Mouse (Mus musculus) liver, postnatal 0 days (tissue): ENCODE results near the gene Tmem163. TPM values are rescaled to one million over a fixed set of nuclear protein-coding genes. Genes with fewer than 3 reads are reported as not detected.
A peak's percentile ranks its signal among the peaks of the same experiment; 100 is the strongest.

Experiments
- ATAC-seq: fragments of 200-750 bp; cut with Nextera tagmentation; 2 replicates; pipeline ENCODE4 v1.8.0; 2017; ENCODE audit warnings: mild to moderate bottlenecking, moderate library complexity
- DNase-seq: peaks from one replicate; pipeline ENCODE4 v3.0.0-alpha.2; 2016
- H3K27ac ChIP-seq: fragments of 300-500 bp; sonication (generic); 2 replicates; pipeline ENCODE4 v1.5.1; 2014; ENCODE audit warnings: antibody characterized with exemption, moderate library complexity, mild to moderate bottlenecking, low read depth
- H3K27me3 ChIP-seq: fragments of 300-500 bp; sonication (generic); 2 replicates; pipeline ENCODE4 v1.6.1; 2014; ENCODE audit warnings: low read length, control low read depth, mixed read lengths; ENCODE audit not compliant: insufficient read depth
- H3K36me3 ChIP-seq: fragments of 300-500 bp; sonication (generic); replicated peaks from 2 replicates; pipeline ENCODE4 v1.6.1; 2014; ENCODE audit warnings: mild to moderate bottlenecking, control low read depth, low read length, moderate library complexity, mixed read lengths; ENCODE audit not compliant: insufficient read depth
- H3K4me1 ChIP-seq: fragments of 300-500 bp; sonication (generic); 2 replicates; pipeline ENCODE4 v1.6.1; 2014; ENCODE audit warnings: antibody characterized with exemption, mild to moderate bottlenecking, control low read depth; ENCODE audit not compliant: insufficient read depth
- H3K4me2 ChIP-seq: fragments of 300-500 bp; sonication (generic); 2 replicates; pipeline ENCODE4 v1.6.1; 2014; ENCODE audit warnings: low read depth, mild to moderate bottlenecking, low read length, moderate library complexity, mixed read lengths
- H3K4me3 ChIP-seq: fragments of 300-500 bp; sonication (generic); 2 replicates; pipeline ENCODE4 v1.5.1; 2014; ENCODE audit warnings: low read depth, low read length
- H3K9ac ChIP-seq: fragments of 300-500 bp; sonication (generic); replicated peaks from 2 replicates; pipeline ENCODE4 v1.6.1; 2014; ENCODE audit warnings: mild to moderate bottlenecking, moderate library complexity
- H3K9me3 ChIP-seq: fragments of 300-500 bp; sonication (generic); 2 replicates; pipeline ENCODE4 v1.6.1; 2016; ENCODE audit warnings: mild to moderate bottlenecking, control low read depth, low read length, mixed read lengths
- CTCF ChIP-seq: sonication (generic); IDR thresholded peaks from 2 replicates; pipeline ENCODE4 v1.5.1; 2016; ENCODE audit warnings: antibody characterized with exemption, low read depth
- EP300 ChIP-seq: IDR thresholded peaks from 2 replicates; pipeline ENCODE4 v1.6.1; 2016; ENCODE audit warnings: antibody characterized with exemption, low read depth, mild to moderate bottlenecking
- WGBS: fragments of 180-500 bp; shearing (Covaris S2); extraction: QIAGEN DNeasy Blood & Tissue Kit; methylation state at CpG from one replicate; pipeline ENCODE4 v1.1.7; 2014; ENCODE audit not compliant: insufficient replicate concordance; 5-methylcytosine and 5-hydroxymethylcytosine counted together
- polyA plus RNA-seq: library from polyadenylated mRNA; unstranded; fragments of >200 nt; fragmentation: Nextera tagmentation; extraction: Ambion mirVana; gene quantifications from 2 replicates; pipeline ENCODE4 v1.2.1, GENCODE M21; 2015

Tmem163 gene
- polyA plus RNA-seq, 1 experiment from 2014 or later: 0.65 TPM

GRCm38 (mm10) chr1:127508067-127508739 lies 171.1 kb downstream of the Tmem163 start:
- no peak for DNase-seq
- Histone ChIP-seq H3K4me1 (no peaks in the 10 kb centered on the region), H3K4me3 (no peak overlapping the region), H3K27ac (no peak overlapping the region), H3K4me2 (no peak overlapping the region), H3K27me3 (no peaks in the 10 kb centered on the region), H3K36me3 (no peaks in the 10 kb centered on the region), H3K9me3 (no peaks in the 10 kb centered on the region), H3K9ac (no peak overlapping the region)
- TF ChIP-seq CTCF (no peak), EP300 (no peak)
- ATAC-seq: no peak
- WGBS: 77% methylated on average over 16 of the region's 16 CpGs

GRCm38 (mm10) chr1:127507042-127507650 lies 172.2 kb downstream of the Tmem163 start:
- Histone ChIP-seq H3K4me1 (no peaks in the 10 kb centered on the region), H3K9me3 (no peaks in the 10 kb centered on the region)

GRCm38 (mm10) chr1:127500701-127501100 lies 178.6 kb downstream of the Tmem163 start:
- TF ChIP-seq CTCF (no peak), EP300 (no peak)
- Histone ChIP-seq H3K4me1 (no peaks in the 10 kb centered on the region), H3K36me3 (no peaks in the 10 kb centered on the region), H3K4me2 (no peak overlapping the region), H3K9me3 (no peaks in the 10 kb centered on the region), H3K9ac (no peak overlapping the region), H3K27me3 (no peaks in the 10 kb centered on the region), H3K27ac (no peak overlapping the region), H3K4me3 (no peak overlapping the region)
- no peak for ATAC-seq
- no peak for DNase-seq
- WGBS: 53% methylated on average over 17 of the region's 17 CpGs

More at GRCm38 (mm10) chr1:127507042-127507650, 172.2 kb downstream of the Tmem163 start:
- Histone ChIP-seq H3K36me3 (no peaks in the 10 kb centered on the region), H3K4me3 (no peak overlapping the region), H3K27me3 (no peaks in the 10 kb centered on the region), H3K27ac (no peak overlapping the region), H3K9ac (no peak overlapping the region), H3K4me2 (no peak overlapping the region)
- no peak for DNase-seq
- TF ChIP-seq CTCF (no peak), EP300 (no peak)
- no peak for ATAC-seq
- 83% methylated on average over 10 of the region's 10 CpGs for WGBS

- no peaks in the 10 kb centered on the region for H3K36me3 ChIP-seq
- ATAC-seq: no peak
- H3K27ac ChIP-seq: no peak overlapping the region
- H3K4me3 ChIP-seq: no peak overlapping the region
- no peak overlapping the region for H3K4me2 ChIP-seq
- WGBS: 11% methylated on average over 8 of the region's 8 CpGs
- no peaks in the 10 kb centered on the region for H3K4me1 ChIP-seq
- DNase-seq: peak; percentile 82
- peak; percentile 92 for TF ChIP-seq CTCF
- TF ChIP-seq EP300: no peak
- H3K9me3 ChIP-seq: no peaks in the 10 kb centered on the region
- H3K9ac ChIP-seq: no peak overlapping the region
- H3K27me3 ChIP-seq: no peaks in the 10 kb centered on the region
Measured at GRCm38 (mm10) chr1:127500219-127500618, 179.1 kb downstream of the Tmem163 start.

GRCm38 (mm10) chr1:127498746-127499145 lies 180.6 kb downstream of the Tmem163 start:
- H3K9ac ChIP-seq: no peak overlapping the region

GRCm38 (mm10) chr1:127496737-127497543 lies 182.4 kb downstream of the Tmem163 start:
- Histone ChIP-seq H3K9me3 (no peaks in the 10 kb centered on the region), H3K27ac (no peak overlapping the region), H3K4me2 (no peak overlapping the region), H3K9ac (no peak overlapping the region), H3K36me3 (no peaks in the 10 kb centered on the region), H3K4me3 (no peak overlapping the region), H3K27me3 (no peaks in the 10 kb centered on the region), H3K4me1 (no peaks in the 10 kb centered on the region)
- WGBS: 28% methylated on average over 9 of the region's 9 CpGs
- DNase-seq: peak; percentile 69
- ATAC-seq: peak; percentile 50
- no peak for TF ChIP-seq EP300
- TF ChIP-seq CTCF: peak; percentile 98

More at GRCm38 (mm10) chr1:127498746-127499145, 180.6 kb downstream of the Tmem163 start:
- no peak for DNase-seq
- H3K36me3 ChIP-seq: no peaks in the 10 kb centered on the region
- no peak for ATAC-seq
- TF ChIP-seq CTCF (no peak), EP300 (no peak)
- H3K4me1 ChIP-seq: no peaks in the 10 kb centered on the region
- no peak overlapping the region for H3K27ac ChIP-seq
- no peak overlapping the region for H3K4me3 ChIP-seq
- WGBS: 56% methylated on average over 9 of the region's 9 CpGs
- no peaks in the 10 kb centered on the region for H3K9me3 ChIP-seq
- no peak overlapping the region for H3K4me2 ChIP-seq
- no peaks in the 10 kb centered on the region for H3K27me3 ChIP-seq
